Mouse (Mus musculus) megakaryocyte, embryonic 14.5 days (primary cell): ENCODE results near the gene Cplx2. TPM values are rescaled to one million over a fixed set of nuclear protein-coding genes. Genes with fewer than 3 reads are reported as not detected.

Experiments used
- H3K27me3 ChIP-seq: replicated peaks from 2 replicates; pipeline ENCODE3; 2012; ENCODE audit warnings: inconsistent platforms
- H3K36me3 ChIP-seq: replicated peaks from 2 replicates; pipeline ENCODE3; 2012; ENCODE audit warnings: low read length, inconsistent platforms, mixed read lengths
- H3K4me1 ChIP-seq: 2 replicates; pipeline ENCODE4 v1.6.1; 2012; ENCODE audit warnings: inconsistent platforms
- H3K4me3 ChIP-seq: replicated peaks from 2 replicates; pipeline ENCODE3; 2012; ENCODE audit warnings: moderate library complexity, mild to moderate bottlenecking, inconsistent platforms
- H3K9me3 ChIP-seq: 2 replicates; pipeline ENCODE4 v1.6.1; 2012; ENCODE audit warnings: inconsistent platforms
- FLI1 ChIP-seq: IDR thresholded peaks from 2 replicates; pipeline ENCODE4 v1.6.1; 2012; ENCODE audit warnings: low read length, inconsistent platforms, mixed read lengths
- GATA1 ChIP-seq: IDR thresholded peaks from 3 replicates; pipeline ENCODE4 v1.6.1; 2012; ENCODE audit warnings: mixed read lengths, low read length, inconsistent platforms, borderline replicate concordance
- polyA plus RNA-seq: library from polyadenylated mRNA; stranded (reverse); fragments of >175 nt; gene quantifications from 2 replicates; pipeline ENCODE4 v1.2.3, GENCODE M21; 2012; ENCODE audit warnings: low replicate concordance; ENCODE audit not compliant: insufficient read depth

The Cplx2 gene
- 7.9 and 13.0 TPM in 2 replicates for polyA plus RNA-seq

DNA sequence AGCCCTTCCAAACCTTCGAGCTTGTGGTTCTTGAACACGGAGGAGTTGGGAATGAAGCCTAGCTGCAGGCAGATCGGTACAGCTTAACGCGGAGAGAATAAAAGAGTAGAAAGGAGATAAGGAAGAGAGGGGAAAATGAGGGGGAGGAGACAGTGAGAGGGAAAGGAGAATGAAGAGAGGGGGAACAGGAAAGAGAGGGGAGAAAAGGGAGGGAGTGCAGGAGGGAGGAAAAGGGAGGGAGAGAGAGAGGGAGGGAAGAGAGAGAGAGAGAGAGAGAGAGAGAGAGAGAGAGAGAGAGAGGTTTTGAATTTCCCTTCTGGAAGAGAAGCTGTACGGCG, at the start of gene Cplx2:
Cplx2 (plus strand) TSS at position 301 of the 338 bp plus-strand sequence.
- Histone ChIP-seq H3K27me3 (peaks cover 71% of the 10 kb centered on the region), H3K36me3 (no peaks in the 10 kb centered on the region), H3K9me3 (no peaks in the 10 kb centered on the region), H3K4me1 (peaks cover 63% of the 10 kb centered on the region), H3K4me3 (peak within 1 kb of the TSS; percentile 76)
- TF ChIP-seq GATA1 (no peak), FLI1 (no peak)

DNA sequence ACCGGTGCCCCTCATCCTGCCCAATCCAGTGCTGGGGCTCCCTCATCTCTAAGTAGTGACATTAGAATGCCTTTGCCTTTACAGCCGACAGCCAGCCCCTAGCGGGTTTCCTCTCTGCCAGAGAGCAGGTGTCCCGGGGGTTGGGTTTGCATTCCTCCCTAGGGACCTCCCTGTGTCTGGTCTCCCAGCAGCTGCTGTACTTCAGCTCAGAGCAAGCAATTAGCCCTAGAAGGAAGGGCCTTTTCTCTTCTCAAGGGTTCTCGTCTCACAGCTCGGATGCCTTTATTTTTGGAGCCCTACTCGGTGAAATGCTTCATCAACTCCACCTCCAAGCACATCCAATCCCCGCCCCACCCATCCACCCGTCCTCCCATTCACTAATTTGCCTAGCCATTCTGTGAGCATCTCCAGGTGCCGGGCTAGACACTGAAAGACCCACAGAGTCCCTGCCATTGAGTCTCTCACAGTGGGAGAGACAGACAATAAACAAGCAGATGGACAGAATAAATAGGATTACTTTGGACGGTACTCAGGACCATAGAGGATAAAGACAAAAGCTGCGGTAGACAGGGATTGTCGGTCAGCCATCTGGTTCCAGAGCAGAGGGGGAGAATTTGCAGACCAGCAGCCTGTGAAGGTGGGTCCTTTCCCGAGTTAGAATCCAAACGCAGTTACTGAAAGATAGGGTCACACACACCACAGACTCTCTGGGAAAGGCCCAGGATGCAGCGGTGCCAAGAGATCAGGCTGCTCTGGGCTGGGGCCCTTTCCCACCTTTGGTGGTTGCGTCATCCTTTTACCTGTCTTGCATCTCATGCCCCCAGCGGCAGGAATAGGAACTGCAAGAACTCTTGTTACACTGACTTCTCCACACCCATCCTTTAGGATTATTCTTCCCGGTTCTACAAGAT, 48.5 kb upstream of the Cplx2 start:
- Histone ChIP-seq H3K4me3 (peak overlapping the region; percentile 81), H3K4me1 (peaks cover 93% of the 10 kb centered on the region), H3K36me3 (no peaks in the 10 kb centered on the region), H3K9me3 (no peaks in the 10 kb centered on the region), H3K27me3 (peaks cover 9% of the 10 kb centered on the region)
- TF ChIP-seq FLI1 (no peak), GATA1 (no peak)

DNA sequence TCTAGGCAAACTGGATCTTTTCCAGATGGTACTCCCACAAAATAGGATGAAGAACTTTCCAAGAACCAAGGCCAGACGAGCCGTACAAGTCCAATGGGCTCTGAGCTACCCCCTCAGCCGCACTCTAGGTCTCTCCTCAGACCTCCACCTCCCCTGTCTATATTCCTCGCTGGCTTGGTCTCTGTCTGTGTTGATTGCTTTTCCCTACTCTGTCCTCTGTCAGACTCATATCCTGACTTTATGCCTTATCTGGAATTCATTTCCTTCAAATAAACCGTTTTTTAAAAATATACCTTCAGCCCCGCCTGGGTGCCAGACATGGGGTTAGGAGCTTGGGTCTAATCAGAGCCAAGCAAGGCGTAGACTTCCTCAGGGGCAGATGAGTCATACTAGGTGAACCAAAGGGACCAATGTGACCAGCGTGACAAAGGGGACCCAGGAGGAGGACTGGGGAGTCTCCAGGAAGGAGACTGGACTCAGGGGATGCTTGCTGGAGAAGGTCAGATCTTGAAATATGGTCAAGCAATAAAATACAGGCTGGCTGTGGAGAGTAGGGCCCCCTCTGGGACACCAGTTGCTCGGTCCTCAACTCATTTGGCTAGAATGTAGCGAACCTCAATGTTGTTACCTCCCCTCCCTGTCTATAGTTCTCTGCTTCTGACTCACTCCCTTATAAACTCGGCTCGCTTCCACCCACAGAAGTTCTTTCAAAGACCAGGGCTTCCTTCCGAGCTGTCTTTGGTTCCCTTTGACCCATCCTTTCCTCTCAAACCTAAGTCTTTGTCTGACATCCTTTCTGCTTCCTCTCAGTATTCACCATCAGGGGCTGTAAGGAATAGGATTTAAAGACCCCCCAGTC, 47.6 kb upstream of the Cplx2 start:
- TF ChIP-seq FLI1 (no peak), GATA1 (no peak)
- H3K4me1 ChIP-seq = peaks cover 87% of the 10 kb centered on the region
- H3K36me3 ChIP-seq = no peaks in the 10 kb centered on the region
- H3K4me3 ChIP-seq = peak overlapping the region; percentile 81
- no peaks in the 10 kb centered on the region for H3K9me3 ChIP-seq
- peaks cover 9% of the 10 kb centered on the region for H3K27me3 ChIP-seq

DNA sequence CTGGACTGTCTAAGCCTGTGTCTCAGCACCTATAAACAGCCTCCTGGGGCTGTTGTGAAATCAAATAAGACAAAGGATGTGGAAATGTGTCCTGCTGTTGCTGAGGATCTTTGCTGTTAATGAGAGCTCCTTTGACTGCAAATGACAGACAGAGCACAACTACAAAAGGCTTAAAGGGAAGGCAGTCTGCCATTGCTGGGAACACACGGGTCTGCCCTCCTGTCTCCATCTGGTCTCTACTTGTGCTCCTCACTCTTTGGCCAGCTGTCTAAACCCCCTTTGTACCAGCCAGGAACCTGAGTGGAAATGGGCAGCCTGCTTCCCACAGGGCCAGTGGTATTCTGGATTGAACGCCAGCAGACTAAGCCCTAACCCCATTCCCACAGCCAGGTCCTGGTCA, 47.0 kb upstream of the Cplx2 start:
- TF ChIP-seq FLI1 = no peak
- no peak for TF ChIP-seq GATA1
- Histone ChIP-seq H3K4me3 (peak overlapping the region; percentile 2), H3K27me3 (peaks cover 9% of the 10 kb centered on the region)

DNA sequence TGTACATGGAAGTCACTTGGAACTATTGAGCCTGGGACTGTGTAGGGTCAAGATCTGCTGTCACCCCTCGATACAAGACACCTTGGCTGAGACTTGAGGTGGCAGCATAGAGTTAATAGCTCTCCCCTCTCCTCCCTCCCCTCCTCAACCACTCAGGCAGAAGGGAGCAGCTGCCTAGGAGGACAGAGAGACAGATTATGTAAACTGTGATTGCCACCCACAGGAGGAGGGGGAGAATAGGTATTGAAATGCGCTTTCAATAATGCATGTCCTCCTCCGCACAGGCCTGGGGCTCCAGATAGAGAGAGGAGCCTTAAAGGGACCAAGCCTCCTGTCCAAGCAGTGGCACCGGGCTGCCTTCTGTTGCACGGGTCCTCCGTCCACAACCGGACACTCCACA, 45.3 kb upstream of the Cplx2 start:
- H3K27me3 ChIP-seq = peaks cover 14% of the 10 kb centered on the region
- H3K36me3 ChIP-seq = no peaks in the 10 kb centered on the region
- TF ChIP-seq GATA1 = no peak
- no peak for TF ChIP-seq FLI1
- peaks cover 74% of the 10 kb centered on the region for H3K4me1 ChIP-seq
- no peak overlapping the region for H3K4me3 ChIP-seq
- no peaks in the 10 kb centered on the region for H3K9me3 ChIP-seq

More for the DNA sequence above, 47.0 kb upstream of the Cplx2 start:
- no peaks in the 10 kb centered on the region for H3K36me3 ChIP-seq
- no peaks in the 10 kb centered on the region for H3K9me3 ChIP-seq
- H3K4me1 ChIP-seq = peaks cover 81% of the 10 kb centered on the region

DNA sequence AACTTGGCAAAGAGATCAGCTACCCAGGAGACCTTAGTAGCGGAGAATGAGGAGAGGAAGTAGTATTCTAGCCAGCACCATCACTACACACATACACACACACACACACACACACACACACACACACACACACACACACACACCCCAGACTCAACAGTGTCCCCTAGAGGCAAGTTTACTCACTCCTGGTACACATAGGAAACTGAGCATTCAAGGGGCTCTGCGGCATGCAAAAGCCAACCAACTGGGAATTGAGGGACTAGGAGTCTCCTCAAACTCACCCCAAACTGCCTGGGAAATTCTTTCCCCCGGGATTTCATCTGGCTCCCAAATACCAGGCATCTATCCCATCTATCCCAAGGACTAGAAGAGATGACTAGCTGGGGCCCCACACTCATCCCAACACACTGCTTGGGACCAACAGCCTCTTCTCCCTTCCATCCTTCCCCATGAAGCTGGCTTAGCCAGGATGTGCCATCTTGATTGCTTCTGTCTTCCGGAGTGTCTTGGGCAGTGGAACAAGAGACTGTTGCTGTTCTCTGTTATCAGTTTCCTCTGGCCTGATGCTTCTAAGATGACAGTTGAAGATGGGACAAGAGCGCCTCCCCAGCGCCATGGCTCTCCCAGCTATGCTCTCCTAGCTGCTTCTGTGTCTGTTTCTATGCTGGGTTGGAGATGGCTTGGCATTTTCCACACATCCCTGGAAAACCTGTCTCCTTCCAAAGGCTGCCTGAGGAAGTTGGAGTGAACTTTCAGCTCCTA, 44.3 kb upstream of the Cplx2 start:
- Histone ChIP-seq H3K36me3 (no peaks in the 10 kb centered on the region), H3K4me3 (no peak overlapping the region), H3K27me3 (peaks cover 15% of the 10 kb centered on the region), H3K4me1 (peaks cover 69% of the 10 kb centered on the region), H3K9me3 (no peaks in the 10 kb centered on the region)
- TF ChIP-seq FLI1 (no peak), GATA1 (no peak)

DNA sequence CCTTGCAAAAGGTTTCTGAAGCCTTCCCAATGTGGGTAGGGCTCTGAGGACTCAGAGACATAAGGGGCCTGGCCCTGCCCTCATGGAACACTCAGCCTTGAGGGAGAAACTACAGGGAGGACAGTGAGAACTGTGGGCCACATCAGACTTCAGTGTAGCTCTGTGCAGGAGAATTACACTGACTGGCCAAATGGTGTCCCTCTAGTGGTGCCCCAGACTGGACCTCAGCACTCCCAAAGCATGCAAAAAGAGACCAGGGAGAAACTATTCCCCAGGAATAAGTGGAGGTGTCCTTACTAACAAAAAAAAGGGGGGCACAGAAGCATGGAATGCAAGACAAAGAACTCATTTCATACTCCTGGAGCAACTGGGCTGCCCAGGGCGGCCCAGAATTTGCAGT, 43.1 kb upstream of the Cplx2 start:
- peaks cover 18% of the 10 kb centered on the region for H3K27me3 ChIP-seq
- H3K9me3 ChIP-seq = no peaks in the 10 kb centered on the region
- peaks cover 69% of the 10 kb centered on the region for H3K4me1 ChIP-seq
- TF ChIP-seq FLI1 (no peak), GATA1 (no peak)
- no peaks in the 10 kb centered on the region for H3K36me3 ChIP-seq
- no peak overlapping the region for H3K4me3 ChIP-seq

DNA sequence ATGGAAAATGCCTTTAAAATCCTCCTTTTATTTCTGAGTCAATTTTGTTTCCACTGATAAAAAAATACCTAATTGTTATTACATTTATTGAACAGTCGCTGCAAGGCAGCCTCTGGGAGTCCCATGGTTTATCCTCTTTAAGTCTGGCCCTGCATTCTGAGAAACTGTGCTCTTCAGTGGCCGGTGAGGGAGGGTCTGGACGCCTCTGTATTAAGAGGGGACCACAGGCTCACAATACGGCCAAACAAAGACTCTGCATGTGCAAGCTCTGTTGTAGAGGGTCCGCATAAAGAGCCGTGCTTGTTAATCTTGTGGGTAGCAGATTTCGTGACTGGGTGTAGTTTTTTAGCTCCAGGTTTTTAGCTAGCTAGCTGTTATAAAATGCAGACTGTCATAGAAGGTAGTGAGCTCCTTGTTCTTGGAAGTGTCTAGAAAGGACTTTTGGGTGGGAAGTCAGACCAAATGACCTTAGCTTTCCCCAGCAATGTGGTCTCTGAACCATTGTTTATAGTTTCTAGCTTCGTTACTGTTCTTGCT, 42.1 kb upstream of the Cplx2 start:
- Histone ChIP-seq H3K9me3 (no peaks in the 10 kb centered on the region), H3K4me1 (peaks cover 69% of the 10 kb centered on the region), H3K27me3 (peaks cover 20% of the 10 kb centered on the region), H3K36me3 (no peaks in the 10 kb centered on the region), H3K4me3 (no peak overlapping the region)
- TF ChIP-seq GATA1 (no peak), FLI1 (no peak)
